Mouse (Mus musculus) lung, embryonic 15.5 days (tissue): ENCODE results near the gene Rybp. TPM values are rescaled to one million over a fixed set of nuclear protein-coding genes. Genes with fewer than 3 reads are reported as not detected.

Experiments used
- ATAC-seq: fragments of 200-750 bp; cut with Nextera tagmentation; 2 replicates; pipeline ENCODE4 v1.8.0; 2017; ENCODE audit warnings: moderate number of reproducible peaks, borderline replicate concordance; ENCODE audit not compliant: low FRiP score, low TSS enrichment; ENCODE audit errors: extremely low read depth
- H3K27ac ChIP-seq: fragments of 300-500 bp; sonication (generic); 2 replicates; pipeline ENCODE4 v1.5.1; 2015; ENCODE audit warnings: moderate library complexity, mild to moderate bottlenecking, inconsistent platforms
- H3K27me3 ChIP-seq: fragments of 300-500 bp; sonication (generic); 2 replicates; pipeline ENCODE4 v1.6.1; 2015; ENCODE audit warnings: inconsistent platforms
- H3K36me3 ChIP-seq: fragments of 300-500 bp; sonication (generic); 2 replicates; pipeline ENCODE4 v1.6.1; 2015; ENCODE audit warnings: inconsistent platforms
- H3K4me1 ChIP-seq: fragments of 300-500 bp; sonication (generic); 2 replicates; pipeline ENCODE4 v1.6.1; 2015; ENCODE audit warnings: inconsistent platforms
- H3K4me2 ChIP-seq: fragments of 300-500 bp; sonication (generic); 2 replicates; pipeline ENCODE4 v1.6.1; 2015; ENCODE audit warnings: inconsistent platforms, mild to moderate bottlenecking, moderate library complexity
- H3K4me3 ChIP-seq: fragments of 300-500 bp; sonication (generic); 2 replicates; pipeline ENCODE4 v1.5.1; 2015; ENCODE audit warnings: mild to moderate bottlenecking, inconsistent platforms
- H3K9ac ChIP-seq: fragments of 300-500 bp; sonication (generic); 2 replicates; pipeline ENCODE4 v1.6.1; 2015; ENCODE audit warnings: inconsistent platforms
- H3K9me3 ChIP-seq: fragments of 300-500 bp; sonication (generic); 2 replicates; pipeline ENCODE4 v1.6.1; 2016; ENCODE audit warnings: inconsistent platforms
- WGBS: fragments of 180-500 bp; shearing (Covaris S2); methylation state at CpG from one replicate; pipeline ENCODE4 v1.1.7; 2015; 5-methylcytosine and 5-hydroxymethylcytosine counted together
- polyA plus RNA-seq: library from polyadenylated mRNA; unstranded; fragments of >200 nt; fragmentation: Nextera tagmentation; extraction: Ambion mirVana; gene quantifications from 2 replicates; pipeline ENCODE4 v1.2.1, GENCODE M21; 2015

Rybp gene
- polyA plus RNA-seq, 1 experiment from 2014 or later: 21.8 TPM

DNA sequence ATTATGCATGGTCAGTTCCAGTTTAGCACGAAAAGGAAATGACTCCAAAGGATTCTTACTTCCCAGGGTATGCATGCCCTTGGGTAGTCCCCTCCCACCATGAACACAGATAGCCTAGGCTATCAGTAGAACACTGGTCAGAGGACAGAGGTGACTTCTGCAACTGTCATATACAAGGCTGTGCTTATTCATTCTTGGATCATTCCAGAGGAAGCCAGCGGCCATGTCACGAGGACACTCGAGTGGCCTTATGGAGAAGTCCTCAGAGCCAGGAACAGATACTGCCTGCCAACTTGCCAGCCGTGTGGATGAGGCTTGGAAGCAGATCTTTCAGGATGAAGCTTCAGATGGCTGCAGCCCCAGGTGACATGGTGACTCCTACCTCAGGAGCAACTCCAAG is 34.9 kb upstream of the Rybp start:
- no peaks in the 10 kb centered on the region for H3K9me3 ChIP-seq
- H3K36me3 ChIP-seq: no peaks in the 10 kb centered on the region
- WGBS: 80% methylated on average over 5 of the region's 5 CpGs
- H3K4me2 ChIP-seq: no peak overlapping the region
- no peak overlapping the region for H3K27ac ChIP-seq
- no peak for ATAC-seq
- H3K4me3 ChIP-seq: no peak overlapping the region
- no peaks in the 10 kb centered on the region; the same call in 1 of the 2 replicates for H3K27me3 ChIP-seq
- H3K9ac ChIP-seq: no peak overlapping the region
- peaks cover 6% of the 10 kb centered on the region for H3K4me1 ChIP-seq

GRCm38 (mm10) chr6:100314201-100314600 is 26.9 kb upstream of the Rybp start:
- H3K9ac ChIP-seq: no peak overlapping the region
- no peaks in the 10 kb centered on the region for H3K9me3 ChIP-seq
- WGBS: 41% methylated on average over 8 of the region's 8 CpGs
- H3K27me3 ChIP-seq: no peaks in the 10 kb centered on the region
- H3K4me2 ChIP-seq: no peak overlapping the region
- no peaks in the 10 kb centered on the region for H3K36me3 ChIP-seq
- no peaks in the 10 kb centered on the region for H3K4me1 ChIP-seq
- H3K27ac ChIP-seq: no peak overlapping the region
- no peak for ATAC-seq
- H3K4me3 ChIP-seq: no peak overlapping the region

DNA sequence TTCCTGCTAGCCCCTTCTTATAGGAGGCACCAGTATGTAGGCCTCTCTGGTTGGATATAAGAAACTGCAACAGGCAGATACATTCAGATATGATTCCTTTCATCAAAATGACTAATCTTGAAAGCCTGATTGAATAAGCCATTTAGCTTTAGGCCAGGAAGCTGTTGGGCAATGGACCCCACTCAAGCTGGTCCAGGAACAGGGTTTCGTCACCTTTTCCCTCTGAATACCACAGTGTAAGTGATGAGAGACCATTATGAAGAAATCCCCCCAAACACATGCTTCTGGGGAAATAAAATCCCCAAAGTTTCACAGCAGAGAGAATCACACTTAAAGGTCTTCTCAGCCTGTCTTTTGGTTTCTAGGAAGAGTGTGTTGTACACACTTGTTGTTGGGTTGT is 23.9 kb upstream of the Rybp start:
- Histone ChIP-seq H3K9me3 (no peaks in the 10 kb centered on the region), H3K27ac (no peak overlapping the region), H3K27me3 (no peaks in the 10 kb centered on the region), H3K9ac (no peak overlapping the region), H3K4me1 (no peaks in the 10 kb centered on the region), H3K36me3 (no peaks in the 10 kb centered on the region), H3K4me3 (no peak overlapping the region), H3K4me2 (no peak overlapping the region)
- no peak for ATAC-seq
- WGBS: 65% methylated on average over 1 of the region's 1 CpGs

GRCm38 (mm10) chr6:100304831-100305230 is 17.5 kb upstream of the Rybp start:
- 59% methylated on average over 10 of the region's 10 CpGs for WGBS
- Histone ChIP-seq H3K9me3 (no peaks in the 10 kb centered on the region), H3K36me3 (no peaks in the 10 kb centered on the region), H3K4me3 (no peak overlapping the region), H3K27ac (no peak overlapping the region), H3K4me2 (no peak overlapping the region), H3K27me3 (no peaks in the 10 kb centered on the region), H3K4me1 (no peaks in the 10 kb centered on the region), H3K9ac (no peak overlapping the region)
- no peak for ATAC-seq

GRCm38 (mm10) chr6:100301410-100302108 is 14.3 kb upstream of the Rybp start:
- no peak for ATAC-seq
- Histone ChIP-seq H3K27me3 (no peaks in the 10 kb centered on the region), H3K4me1 (0 out of 2 replicates have a peak, but pooled peaks cover 4% of the 10 kb centered on the region), H3K4me3 (no peak overlapping the region), H3K4me2 (no peak overlapping the region), H3K27ac (no peak overlapping the region), H3K9me3 (no peaks in the 10 kb centered on the region), H3K9ac (no peak overlapping the region), H3K36me3 (no peaks in the 10 kb centered on the region)
- 49% methylated on average over 8 of the region's 8 CpGs for WGBS

DNA sequence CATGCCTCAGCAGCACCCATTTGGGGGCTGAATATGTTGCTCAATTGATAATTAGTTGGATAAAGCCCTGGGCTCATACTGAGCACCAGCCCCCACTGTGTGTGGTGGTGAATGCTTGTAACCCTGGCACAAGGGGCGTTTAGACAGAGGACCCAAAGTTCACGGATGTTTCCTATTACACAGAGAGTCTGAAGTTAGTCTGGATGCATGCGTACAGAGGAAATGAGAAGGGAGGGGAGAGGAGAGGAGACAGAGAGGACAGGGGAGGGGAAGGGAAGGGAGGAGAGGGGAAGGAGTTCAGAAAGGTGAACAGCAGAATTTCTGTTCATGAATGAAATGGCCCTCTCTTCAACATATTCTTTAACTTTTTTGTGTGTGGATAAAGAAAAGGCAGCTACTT is 13.5 kb upstream of the Rybp start:
- H3K4me3 ChIP-seq: no peak overlapping the region
- 0 out of 2 replicates have a peak, but pooled peaks cover 4% of the 10 kb centered on the region for H3K4me1 ChIP-seq
- no peak for ATAC-seq
- H3K4me2 ChIP-seq: no peak overlapping the region
- H3K9me3 ChIP-seq: no peaks in the 10 kb centered on the region
- H3K27ac ChIP-seq: no peak overlapping the region
- H3K36me3 ChIP-seq: no peaks in the 10 kb centered on the region
- H3K9ac ChIP-seq: no peak overlapping the region
- H3K27me3 ChIP-seq: no peaks in the 10 kb centered on the region
- 19% methylated on average over 3 of the region's 3 CpGs for WGBS

DNA sequence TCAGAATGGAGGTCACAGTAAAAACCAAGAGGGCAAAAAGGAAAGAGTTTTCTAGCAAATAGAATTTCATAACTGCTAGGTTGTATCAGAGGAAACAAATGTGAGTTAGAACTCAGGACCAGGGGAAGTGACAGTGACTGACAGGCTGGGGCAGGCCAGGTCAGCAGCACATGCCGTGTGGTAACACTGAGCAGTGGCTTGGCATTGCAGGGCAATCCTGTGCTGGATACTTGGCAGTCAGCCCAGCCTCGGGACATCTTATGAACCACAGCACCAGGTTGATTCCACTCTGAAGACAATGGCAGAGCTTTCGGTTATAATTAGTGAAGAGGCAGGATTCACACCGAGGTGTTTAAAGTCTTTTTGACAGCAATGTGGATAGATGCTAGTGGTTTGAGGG is 11.7 kb upstream of the Rybp start:
- Histone ChIP-seq H3K4me2 (no peak overlapping the region), H3K9ac (no peak overlapping the region), H3K36me3 (no peaks in the 10 kb centered on the region), H3K27ac (no peak overlapping the region), H3K9me3 (no peaks in the 10 kb centered on the region), H3K27me3 (no peaks in the 10 kb centered on the region), H3K4me1 (0 out of 2 replicates have a peak, but pooled peaks cover 4% of the 10 kb centered on the region), H3K4me3 (no peak overlapping the region)
- WGBS: 43% methylated on average over 4 of the region's 4 CpGs
- ATAC-seq: no peak

DNA sequence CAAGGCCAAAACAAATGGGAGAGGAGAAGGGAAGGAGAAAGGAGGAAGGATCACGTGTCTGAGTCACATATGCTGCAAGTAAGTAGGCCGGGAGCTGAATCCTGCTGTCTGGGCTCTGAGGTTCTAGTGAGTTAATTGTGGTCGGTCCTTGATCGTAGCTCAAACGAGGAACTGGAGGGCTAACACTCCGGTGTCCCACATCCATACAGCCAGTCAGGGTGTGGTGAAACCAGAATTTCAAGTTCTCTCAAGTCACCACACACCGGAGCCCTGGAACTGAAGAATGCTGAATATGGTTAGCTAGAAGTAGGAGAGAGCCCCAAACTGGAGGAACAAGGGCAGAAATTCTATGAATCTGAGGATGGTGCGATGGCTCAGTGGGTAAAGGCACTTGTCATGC is 10.3 kb upstream of the Rybp start:
- H3K36me3 ChIP-seq: no peaks in the 10 kb centered on the region
- H3K27ac ChIP-seq: peak overlapping the region; percentile 52
- no peak overlapping the region for H3K4me2 ChIP-seq
- 0 out of 2 replicates have a peak, but pooled peaks have one; percentile 49 for ATAC-seq
- H3K4me3 ChIP-seq: no peak overlapping the region
- WGBS: 55% methylated on average over 8 of the region's 8 CpGs
- no peaks in the 10 kb centered on the region for H3K27me3 ChIP-seq
- no peaks in the 10 kb centered on the region for H3K9me3 ChIP-seq
- H3K4me1 ChIP-seq: 0 out of 2 replicates have a peak, but pooled peaks cover 4% of the 10 kb centered on the region
- H3K9ac ChIP-seq: no peak overlapping the region

GRCm38 (mm10) chr6:100292411-100292810 is 5.1 kb upstream of the Rybp start:
- no peaks in the 10 kb centered on the region for H3K9me3 ChIP-seq
- H3K27ac ChIP-seq: no peak overlapping the region
- H3K4me1 ChIP-seq: peaks cover 10% of the 10 kb centered on the region
- no peak overlapping the region for H3K9ac ChIP-seq
- H3K27me3 ChIP-seq: no peaks in the 10 kb centered on the region
- ATAC-seq: no peak
- 81% methylated on average over 6 of the region's 6 CpGs for WGBS
- no peak overlapping the region for H3K4me2 ChIP-seq
- H3K4me3 ChIP-seq: no peak overlapping the region
- H3K36me3 ChIP-seq: no peaks in the 10 kb centered on the region

GRCm38 (mm10) chr6:100289058-100289457 is 1.8 kb upstream of the Rybp start:
- no peaks in the 10 kb centered on the region for H3K9me3 ChIP-seq
- H3K9ac ChIP-seq: no peak overlapping the region
- ATAC-seq: no peak
- H3K4me2 ChIP-seq: no peak overlapping the region
- H3K4me1 ChIP-seq: peaks cover 22% of the 10 kb centered on the region
- H3K4me3 ChIP-seq: no peak overlapping the region
- H3K27me3 ChIP-seq: no peaks in the 10 kb centered on the region
- WGBS: 59% methylated on average over 5 of the region's 5 CpGs
- H3K36me3 ChIP-seq: no peaks in the 10 kb centered on the region
- H3K27ac ChIP-seq: no peak overlapping the region

- Histone ChIP-seq H3K4me2 (peak overlapping the region; percentile 96), H3K27ac (no peak overlapping the region), H3K4me1 (peaks cover 25% of the 10 kb centered on the region), H3K9me3 (no peaks in the 10 kb centered on the region), H3K9ac (no peak overlapping the region), H3K36me3 (no peaks in the 10 kb centered on the region; the same call in 1 of the 2 replicates), H3K27me3 (no peaks in the 10 kb centered on the region), H3K4me3 (0 out of 2 replicates have a peak overlapping the region, but pooled peaks have one; percentile 80)
- WGBS: 41% methylated on average over 4 of the region's 4 CpGs
- no peak for ATAC-seq
Observed at GRCm38 (mm10) chr6:100288730-100289035, 1.4 kb upstream of the Rybp start.

GRCm38 (mm10) chr6:100288016-100288729 is 888 bp upstream of the Rybp start:
- H3K9ac ChIP-seq: peak overlapping the region; percentile 71
- ATAC-seq: no peak; the same call in 1 of the 2 replicates
- no peaks in the 10 kb centered on the region for H3K9me3 ChIP-seq
- WGBS: 2% methylated on average over 23 of the region's 23 CpGs
- no peaks in the 10 kb centered on the region for H3K27me3 ChIP-seq
- H3K4me1 ChIP-seq: peaks cover 30% of the 10 kb centered on the region
- peak overlapping the region; percentile 80 for H3K4me3 ChIP-seq
- peak overlapping the region; percentile 96 for H3K4me2 ChIP-seq
- H3K27ac ChIP-seq: peak overlapping the region; percentile 79
- no peaks in the 10 kb centered on the region; the same call in 1 of the 2 replicates for H3K36me3 ChIP-seq
